Mouse (Mus musculus) cerebellum, adult 2 months (tissue): ENCODE measurements at regions not wholly inside any gene's neighbourhood (a gene's known extent, or its start where the extent isn't known, plus 50 kb on each side); places are given as distances from the start of the nearest gene placed in this dataset.

Source experiments
- CTCF ChIP-seq: fragments of 200-500 bp; IDR thresholded peaks from 2 replicates; pipeline ENCODE4 v1.5.1; 2011; ENCODE audit warnings: low read depth, mild to moderate bottlenecking, control low read depth, low read length, moderate library complexity, borderline replicate concordance; ENCODE audit not compliant: insufficient read depth
- POLR2A ChIP-seq: fragments of 200-500 bp; IDR thresholded peaks from 2 replicates; pipeline ENCODE4 v1.6.1; 2011; ENCODE audit warnings: low read length, control low read depth, borderline replicate concordance; ENCODE audit not compliant: insufficient read depth

DNA sequence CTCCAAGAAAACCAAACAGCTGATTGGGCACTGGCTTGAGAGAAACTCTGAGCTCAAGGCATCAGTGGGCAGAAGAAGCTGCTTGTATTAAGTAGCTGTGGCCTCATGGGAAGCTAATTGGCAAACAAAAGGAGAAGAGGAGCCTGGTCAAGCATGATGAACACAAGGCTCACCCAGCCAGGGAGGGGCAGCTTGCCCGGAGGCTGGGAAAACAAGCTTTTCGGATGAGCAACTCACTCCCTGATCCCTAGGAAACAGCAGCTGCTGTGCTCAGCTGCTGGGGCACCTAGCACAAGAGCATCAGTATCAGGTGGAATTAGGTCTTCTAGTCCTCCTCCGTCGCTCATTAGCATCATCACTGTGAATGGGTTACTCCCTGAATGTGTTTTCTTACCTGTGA lies 405.6 kb upstream of the Kdm8 start:
- TF ChIP-seq CTCF: no peak
- TF ChIP-seq POLR2A: no peak
